Mouse (Mus musculus) bone marrow, adult 2 months (tissue): ENCODE data around the gene Blcap.

Experiments
- CTCF ChIP-seq: fragments of 200-500 bp; IDR thresholded peaks from 2 replicates; pipeline ENCODE4 v1.5.1; 2011; ENCODE audit warnings: low read length, control low read depth; ENCODE audit not compliant: control insufficient read depth, insufficient read depth
- POLR2A ChIP-seq: fragments of 200-500 bp; IDR thresholded peaks from 2 replicates; pipeline ENCODE4 v1.6.1; 2011; ENCODE audit warnings: low read depth, mild to moderate bottlenecking, control low read depth, low read length, borderline replicate concordance; ENCODE audit not compliant: control insufficient read depth

- TF ChIP-seq CTCF (no peak), POLR2A (no peak)
Observed at GRCm38 (mm10) chr2:157513737-157514208, 57.3 kb downstream of the Blcap start.
